Mouse (Mus musculus) CD4-positive helper T cell, adult 2 months (primary cell): ENCODE data around the gene Pmvk.

ENCODE experiments used
- DNase-seq: peaks from one replicate; pipeline ENCODE4 v3.0.0-alpha.2; 2012; ENCODE audit warnings: low read depth, missing footprints, low spot score

The Pmvk gene

DNA sequence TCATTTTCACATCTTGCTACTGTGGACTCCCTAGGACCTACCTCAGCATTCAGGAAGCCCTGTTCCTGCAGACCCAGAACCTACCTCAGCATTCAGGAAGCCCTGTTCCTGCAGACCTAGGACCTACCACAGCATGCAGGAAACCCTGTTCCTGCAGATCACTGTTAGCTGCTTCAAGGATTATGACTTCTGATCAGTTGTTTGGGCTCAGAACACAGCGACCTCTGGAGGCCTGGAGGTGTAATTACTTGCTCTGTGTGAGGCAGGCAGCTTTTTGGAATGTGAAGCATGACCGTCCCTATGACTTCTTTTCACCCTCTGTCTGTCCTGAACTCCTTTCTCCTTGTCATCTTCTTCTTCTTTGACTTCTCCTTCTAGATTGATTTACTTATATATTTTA, 27.1 kb downstream of the Pmvk start:
- DNase-seq: peak; percentile 53

DNA sequence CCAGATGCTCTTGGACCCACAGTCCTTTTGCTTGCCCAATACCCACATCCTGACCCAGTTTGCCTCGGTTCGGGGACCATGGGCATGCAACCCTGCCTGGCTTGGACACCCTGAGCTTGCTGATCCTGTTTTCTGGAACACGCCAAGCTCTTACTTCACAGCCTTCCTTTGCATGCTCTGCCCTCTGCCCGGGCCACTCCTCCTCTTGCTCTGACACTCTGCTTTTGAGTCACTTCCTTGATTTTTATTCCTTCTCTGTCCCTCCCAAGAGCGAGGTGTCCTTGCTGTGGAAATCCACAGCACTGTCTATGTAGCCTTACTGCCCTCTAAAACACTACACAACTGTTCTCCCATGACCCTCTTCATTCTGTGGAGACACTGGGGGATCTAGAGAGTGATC, 27.9 kb downstream of the Pmvk start:
- DNase-seq: no peak

DNA sequence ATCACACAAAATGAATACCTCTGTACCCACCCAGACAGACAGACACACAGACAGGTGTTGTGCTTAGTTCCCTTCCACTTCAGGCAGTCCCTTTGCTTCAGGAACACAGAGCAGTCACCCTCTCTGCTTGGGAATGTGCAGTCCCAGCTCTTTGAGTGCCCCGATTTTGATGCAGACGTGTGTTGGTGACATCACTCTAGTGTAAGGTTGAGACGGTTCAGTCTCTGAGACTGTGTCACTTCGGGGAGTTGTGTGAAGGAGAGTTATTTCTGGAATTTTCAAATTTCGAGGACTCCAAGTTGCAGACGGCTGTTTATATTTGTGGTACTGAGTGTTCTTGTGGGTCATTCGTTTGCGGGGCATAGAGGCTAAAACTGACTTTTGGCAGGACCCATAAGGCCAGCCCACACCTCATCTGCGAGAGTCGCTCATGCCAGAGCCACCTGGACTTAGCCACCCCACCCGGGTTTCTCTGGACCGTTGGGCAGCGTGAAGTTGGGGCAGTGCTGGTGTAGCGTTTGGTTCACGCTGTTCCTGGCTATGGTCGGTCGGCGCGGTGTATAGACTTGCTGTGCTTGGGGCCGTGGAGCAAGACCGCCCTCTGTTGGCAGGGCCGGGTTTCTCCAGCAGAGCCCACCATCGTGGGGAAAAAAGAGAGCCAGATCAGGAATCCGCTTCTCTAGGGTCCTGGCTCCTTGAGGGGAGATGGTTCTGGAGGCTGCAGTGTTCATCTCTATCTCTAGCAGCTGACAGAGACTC, 30.6 kb downstream of the Pmvk start:
- peak; percentile 79 for DNase-seq

DNA sequence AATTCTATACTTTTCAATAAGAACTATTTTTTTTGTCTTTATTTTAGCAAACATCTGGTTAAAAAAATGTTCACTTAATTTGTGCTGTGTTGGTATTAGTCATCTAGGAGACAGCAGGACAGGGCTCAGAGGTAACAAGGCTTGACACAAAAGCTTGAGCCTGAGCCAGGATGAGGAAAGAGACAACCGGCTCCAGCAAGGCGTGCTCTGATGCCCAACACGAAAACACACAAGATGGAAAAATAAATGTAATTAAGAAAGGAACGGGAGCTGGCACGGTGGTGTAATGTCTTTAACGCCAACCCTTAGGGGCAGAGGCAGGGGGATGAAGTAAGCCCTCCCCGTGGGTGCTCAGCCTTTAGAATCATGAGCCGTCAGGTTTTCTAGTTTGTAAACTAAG, 31.8 kb downstream of the Pmvk start:
- no peak for DNase-seq

DNA sequence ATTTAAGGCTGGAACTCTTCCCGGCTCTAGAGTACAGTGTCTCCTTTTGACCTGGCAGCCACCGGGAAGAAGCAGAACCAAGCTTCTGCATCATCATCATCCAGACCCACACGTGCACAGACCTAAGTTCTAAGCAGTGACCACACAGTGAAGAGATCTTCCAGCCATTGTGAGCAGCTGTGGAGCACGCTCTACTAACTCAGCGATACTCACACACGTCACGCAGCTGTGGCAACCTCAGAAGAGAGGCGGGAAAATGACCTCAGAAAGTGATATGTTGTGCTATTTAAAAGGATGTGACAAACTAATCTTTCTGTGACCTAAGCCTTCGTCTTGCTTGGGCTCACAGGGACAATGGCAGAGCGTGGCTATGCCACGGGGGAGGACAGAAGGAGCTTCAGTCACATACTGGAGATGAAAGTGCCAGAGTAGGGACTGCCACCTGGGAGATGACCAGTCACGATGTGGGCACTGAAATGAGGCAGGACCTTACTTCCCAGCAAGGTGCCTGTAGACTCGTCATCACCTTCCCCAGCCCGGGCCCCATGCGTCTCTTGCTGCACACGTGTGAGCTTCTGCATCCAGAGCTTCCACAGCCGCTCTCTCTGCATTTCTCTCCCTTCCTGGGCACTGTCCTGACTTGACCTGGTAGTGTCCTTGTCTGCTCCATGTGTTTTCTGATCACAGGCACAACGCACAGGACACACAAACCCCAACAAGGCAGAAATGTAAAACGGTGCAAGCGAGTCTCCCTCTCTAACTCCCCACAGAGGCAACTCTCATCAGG, 32.8 kb downstream of the Pmvk start:
- DNase-seq: no peak

DNA sequence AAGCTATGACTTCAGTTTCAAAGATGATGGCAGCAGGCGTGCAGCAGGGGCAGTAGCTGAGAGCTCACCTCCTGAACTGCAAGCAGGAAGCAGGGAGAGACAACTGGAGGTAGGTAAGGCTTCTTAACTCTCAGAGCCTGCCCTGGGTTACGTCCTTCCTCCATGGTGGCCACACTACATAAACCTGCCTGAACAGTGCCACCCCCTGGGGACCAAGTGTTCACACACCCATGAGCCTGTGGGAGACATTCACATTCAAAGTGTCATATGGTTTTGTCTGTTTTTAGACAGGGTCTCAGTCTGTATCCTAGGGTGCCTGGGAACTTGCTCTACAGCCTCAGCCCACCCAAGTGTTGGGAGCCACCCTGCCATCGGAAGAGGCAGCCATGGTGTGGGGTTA, 36.4 kb downstream of the Pmvk start:
- DNase-seq: peak; percentile 15

DNA sequence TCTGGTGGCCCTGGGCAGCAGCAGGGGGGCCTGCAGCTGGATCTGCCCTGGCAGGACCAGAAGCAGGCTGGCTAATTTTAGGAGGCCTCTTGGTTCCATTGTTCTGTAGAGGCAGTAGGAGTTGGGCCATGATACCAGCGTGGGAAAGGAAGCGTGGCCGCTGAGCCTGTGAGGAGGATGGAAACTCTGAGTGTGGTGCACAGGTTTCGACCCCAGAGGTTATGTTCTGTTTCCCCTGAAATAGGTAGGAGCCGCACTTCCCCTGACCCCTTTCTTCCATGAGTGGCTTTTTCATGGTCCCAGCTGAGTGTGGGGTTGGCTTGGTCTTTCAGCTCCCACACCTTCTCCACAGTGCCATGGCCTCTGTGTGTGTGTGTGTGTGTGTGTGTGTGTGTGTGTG, 37.2 kb downstream of the Pmvk start:
- DNase-seq: peak; percentile 54

DNA sequence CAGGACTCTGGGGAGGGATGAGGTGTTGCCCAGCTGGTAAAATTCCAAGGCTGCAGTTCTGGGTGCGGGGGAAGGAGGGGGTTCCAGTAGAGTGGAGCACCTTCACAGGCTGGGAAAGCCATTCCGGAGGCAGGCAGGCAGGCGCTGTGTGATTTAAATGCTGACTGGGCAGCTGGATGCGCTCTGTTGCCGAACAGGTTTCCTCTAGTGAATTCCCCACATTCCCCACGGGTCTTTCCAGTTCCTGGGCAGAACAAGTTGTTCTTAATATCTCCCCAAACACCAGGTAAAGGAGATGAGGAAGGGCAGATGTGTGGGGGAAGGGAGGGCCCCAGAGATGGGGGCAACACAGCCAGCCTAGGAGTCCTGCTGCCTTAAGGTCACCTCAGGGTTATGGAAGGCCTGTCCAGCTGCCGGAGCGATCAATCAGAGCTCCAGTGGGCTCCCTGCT, 38.4 kb downstream of the Pmvk start:
- no peak for DNase-seq

DNA sequence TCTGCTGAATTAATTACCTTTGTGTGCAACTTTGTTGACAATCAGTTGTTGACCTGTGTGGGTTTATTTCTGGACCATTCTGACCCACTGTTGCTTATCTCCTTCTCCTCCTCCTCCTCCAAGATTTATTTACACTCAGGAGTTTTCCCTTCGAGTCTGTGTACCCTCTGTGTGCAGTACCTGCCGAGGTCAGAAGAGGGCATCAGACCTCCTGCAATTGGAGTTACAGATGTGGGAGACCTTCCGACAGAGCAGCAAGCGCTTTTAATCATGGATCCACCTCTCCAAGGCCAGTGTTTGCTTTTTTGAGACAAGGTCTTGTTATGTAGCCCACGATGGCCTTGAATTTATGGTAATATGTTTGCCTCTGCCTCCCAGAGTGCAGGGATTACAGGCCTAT, 40.3 kb downstream of the Pmvk start:
- no peak for DNase-seq

DNA sequence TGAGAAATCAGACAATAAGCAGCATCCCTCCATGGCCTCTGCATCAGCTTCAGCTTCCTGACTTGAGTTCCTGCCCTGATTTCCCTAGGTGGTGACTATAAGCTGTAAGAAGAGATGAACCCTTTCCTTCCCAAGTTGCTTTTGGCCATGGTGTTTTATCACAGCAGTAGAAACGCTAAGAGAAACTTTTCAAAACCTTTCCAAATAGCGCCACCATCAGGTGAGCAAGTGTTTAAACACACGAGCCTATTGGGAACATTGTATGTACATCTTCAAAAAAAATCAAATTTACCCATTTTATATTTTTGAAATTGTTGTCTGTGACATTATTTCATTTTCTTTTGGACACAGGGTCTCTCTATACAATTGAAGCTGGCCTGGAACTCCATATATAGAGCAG, 42.0 kb downstream of the Pmvk start:
- no peak for DNase-seq

DNA sequence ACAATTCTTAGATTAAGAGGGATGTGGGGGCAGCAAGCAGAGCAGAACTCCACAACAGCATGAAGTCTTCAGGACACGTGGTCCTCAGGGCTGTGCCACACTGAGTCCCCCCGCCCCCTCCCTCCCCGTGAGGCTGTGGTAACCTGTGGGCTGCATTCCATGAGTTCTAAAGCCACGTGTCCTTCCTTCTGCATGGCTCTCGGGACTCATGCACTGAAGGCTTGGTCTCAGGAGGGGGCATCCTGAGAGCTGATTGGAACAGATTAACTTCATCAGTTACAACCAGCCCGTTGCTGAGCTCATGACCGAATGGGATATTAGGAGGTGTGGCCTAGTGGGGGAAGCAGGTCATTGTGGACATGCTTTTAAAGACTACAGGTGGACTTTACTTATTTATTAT, 45.4 kb downstream of the Pmvk start:
- DNase-seq: no peak

DNA sequence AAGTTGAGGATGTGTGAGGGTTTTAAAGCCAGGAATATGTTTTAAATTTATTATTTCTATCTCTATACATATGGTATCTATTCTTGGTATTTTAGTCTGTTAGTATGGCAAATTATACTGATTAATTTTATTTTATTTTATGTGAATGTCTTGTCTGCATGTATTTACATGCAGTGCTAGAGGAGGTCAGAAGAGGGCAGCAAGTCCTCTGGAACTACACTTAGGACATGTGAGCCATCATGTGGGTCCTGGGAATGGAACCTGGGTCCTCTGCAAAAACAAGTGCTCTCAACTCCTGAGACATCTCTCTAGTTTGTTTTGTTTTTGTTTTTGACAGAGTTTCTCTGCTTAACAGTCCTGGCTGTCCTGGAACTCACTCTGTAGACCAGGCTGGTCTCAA, 47.1 kb downstream of the Pmvk start:
- DNase-seq: no peak

DNA sequence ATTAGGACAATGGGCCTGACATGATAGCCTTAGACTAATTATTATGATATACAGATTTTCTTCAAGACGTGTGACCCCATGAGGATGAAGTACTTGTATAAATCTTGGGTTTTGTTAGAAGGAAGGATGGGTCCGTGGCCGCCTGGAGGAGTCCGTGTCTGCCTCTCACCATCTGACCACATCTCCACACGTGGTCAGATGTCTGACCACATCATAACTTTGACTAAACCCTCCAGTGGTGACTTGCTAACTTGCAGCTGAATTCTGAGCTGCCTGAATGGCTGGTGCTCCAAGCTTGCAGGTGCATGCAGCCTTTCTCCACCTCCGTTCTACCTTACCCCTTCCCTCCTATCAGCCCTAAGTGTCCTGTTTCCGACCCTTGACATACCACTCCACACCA, 48.2 kb downstream of the Pmvk start:
- peak; percentile 17 for DNase-seq

DNA sequence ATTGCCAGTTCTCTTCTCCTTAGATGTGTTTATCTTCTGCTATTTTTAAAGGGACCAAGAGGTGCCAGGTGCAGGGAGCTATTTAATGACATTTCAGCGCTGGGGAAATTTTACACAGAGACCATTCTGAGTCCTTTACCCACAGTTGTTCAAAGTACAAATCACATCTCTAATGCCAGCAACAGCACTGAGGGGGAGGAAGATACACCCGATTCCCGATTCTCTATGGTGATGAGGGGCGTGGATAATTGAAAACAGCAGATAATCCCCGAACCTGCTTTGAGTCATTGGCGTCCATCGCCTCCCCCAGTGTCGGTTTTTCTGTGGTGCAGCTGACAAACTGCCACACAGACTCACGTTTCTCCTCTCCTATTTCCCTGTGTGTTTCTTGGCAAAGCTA, 53.7 kb downstream of the Pmvk start:
- no peak for DNase-seq

DNA sequence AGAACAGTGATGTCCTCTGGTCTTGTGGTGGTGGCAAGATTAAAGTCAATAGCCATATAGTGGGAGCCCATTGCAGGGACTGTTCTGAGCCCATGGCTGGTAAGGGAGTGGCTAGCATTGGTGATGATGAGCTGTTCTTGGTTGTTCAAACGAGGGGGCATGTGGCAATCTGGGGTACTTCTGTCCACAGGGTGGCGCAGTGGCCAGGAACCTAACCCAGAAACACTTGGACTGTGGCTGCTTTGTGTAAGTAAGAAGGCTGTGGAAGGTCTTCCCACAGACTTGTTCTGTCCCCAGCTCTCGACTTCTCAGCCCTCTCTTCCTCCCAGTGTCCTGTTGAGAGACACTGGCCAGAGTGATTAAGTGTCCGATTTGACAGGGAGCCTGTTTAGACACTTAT, 56.6 kb downstream of the Pmvk start:
- peak; percentile 19 for DNase-seq

DNA sequence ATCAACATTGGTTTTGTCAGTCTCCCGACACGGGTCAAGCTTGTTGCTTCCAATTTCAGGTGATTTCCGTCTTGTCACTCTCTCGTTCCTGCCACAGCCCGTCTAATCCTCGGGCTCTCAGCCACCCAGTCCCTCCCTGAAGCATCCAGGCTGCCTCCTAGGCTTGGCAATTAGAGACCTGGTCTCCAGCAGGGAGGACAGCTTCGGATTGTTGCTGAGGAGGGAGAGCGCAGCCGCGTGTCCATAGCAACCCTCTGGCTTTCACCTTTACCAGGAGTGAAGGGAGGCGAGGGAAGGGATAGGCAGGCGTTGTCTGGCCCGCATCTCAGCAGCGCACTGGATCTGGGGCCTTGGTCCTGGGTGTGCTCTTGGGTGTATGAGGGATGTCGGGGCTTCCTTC, 57.1 kb downstream of the Pmvk start:
- DNase-seq: no peak

DNA sequence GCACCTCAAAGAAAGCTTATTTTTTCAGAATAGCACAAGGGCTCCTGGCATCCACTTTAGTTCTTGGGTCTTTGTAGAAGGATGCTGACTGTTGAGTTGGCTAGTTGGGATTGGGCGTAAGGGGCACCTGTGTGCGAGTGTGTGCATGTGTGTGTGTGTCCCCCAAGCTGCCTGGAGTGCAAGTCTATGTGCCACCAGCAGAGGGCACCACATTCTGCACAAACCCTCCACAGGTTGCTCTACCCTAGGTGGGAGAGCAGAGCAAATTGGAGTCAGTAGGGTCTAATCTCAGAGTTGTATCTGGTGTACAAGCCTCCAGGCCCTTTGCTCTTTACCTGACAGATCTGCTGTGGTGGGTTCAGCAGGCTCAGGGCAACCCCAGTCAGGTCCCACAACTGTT, 57.9 kb downstream of the Pmvk start:
- DNase-seq: peak; percentile 27

DNA sequence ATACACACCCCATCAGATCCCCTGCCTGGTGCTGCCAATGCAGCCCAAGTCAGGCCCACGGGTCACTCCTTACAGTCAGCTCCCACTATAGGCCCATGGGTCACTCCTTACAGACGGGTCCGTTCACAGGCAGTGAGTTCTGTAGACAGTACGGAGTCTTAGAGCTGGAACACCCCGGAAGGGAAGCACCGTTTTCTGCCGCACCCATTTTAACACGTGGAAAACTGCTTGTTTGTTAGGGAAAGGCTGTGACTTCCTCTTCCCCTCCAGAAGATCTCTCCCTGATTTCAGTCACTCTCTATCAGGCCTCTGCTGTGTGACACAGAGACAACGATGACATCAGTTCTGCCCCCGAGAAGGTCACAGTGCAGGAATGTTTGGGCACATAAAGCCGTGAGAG, 61.1 kb downstream of the Pmvk start:
- DNase-seq: no peak

DNA sequence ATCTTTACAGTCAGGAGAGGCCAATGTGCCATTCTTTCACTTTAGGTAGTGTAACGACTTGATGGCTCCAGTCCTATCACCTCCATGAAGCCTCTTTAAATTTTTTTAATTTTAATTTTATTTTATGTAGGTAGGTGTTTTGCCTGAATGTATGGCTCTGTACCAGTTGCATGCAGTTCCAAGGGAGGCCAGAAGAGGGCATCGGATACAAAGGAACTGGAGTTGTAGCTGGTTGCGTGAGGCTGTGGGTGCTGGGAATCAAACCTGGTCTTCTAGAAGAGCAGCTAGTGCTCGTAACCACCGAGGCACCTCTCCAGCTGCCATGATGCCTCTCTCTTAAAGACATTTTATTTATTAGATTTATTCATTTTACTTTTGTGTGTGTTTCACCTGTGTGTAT, 62.0 kb downstream of the Pmvk start:
- DNase-seq: no peak
